Mouse (Mus musculus): ENCODE results near the gene Mthfd1l.

Mthfd1l gene

GRCm38 (mm10) chr10:4085363-4086141, 112.6 kb downstream of the Mthfd1l start:
- no peak for DNase-seq

DNA sequence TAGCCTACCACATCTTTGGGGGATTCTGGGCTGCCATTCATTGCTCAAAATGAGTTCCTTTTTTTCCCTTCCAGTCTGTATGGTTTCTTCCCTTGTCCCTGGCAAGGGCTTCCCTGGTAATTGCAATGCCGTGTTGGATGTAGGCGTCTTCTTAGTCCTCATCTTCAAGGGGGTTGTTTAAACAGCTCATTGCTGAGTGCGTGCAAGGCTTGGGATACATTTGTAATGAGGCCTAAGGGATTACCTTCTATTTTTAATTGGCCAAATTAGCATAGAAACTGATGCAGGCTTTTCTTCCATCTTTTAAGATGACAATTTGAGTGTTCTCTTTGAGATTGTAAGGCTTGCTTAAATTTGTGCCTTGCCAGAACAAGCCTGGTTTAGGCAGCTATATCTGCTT, 114.6 kb downstream of the Mthfd1l start:
- DNase-seq, result no peak

DNA sequence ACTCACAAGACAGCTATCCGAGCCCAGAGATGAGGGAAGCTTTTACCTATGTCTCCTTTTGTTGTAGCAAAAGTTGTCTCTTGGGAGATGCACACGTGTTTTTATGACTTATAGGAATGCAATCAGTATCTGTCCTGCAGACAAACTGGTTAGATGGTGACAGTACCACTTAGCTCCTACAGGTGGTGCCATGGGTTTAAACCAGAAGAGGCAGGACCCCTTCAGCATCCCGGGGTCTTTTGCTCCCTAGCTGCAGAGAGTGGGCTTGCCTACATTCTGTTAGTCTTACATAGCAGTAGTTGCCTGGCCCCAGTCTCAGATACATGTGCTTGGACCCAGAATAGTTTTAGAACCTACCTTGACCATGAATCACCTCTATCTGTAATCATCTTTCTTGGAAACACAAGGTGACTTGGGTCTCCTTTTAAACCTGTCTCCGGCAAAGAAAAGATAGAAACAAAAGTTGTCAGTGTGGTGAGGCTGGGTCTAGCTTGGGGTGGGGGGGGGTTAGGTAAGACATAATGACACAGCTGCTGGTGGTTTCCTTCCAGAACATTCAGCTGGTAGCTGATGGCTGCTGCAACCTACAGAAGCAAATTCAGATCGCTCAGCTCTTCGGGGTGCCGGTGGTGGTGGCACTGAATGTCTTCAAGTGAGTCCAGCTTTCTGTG, 116.0 kb downstream of the Mthfd1l start:
- DNase-seq, result peak in 1 of 2 experiments; percentile 30

DNA sequence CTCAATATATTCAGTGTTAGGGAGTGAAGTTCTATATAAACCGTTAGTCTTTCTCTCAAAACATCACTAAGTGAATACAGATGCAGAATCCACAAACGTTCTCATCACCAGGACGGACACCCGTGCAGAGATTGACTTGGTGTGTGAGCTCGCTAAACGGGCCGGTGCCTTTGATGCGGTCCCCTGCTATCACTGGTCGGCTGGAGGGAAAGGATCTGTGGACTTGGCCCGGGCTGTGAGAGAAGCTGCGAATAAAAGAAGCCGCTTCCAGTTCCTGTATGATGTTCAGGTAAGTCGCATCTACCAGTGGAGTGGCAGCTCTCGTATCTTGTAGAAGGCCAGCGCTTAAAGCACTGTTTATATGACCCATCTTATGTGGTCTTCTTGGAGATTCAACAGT, 117.0 kb downstream of the Mthfd1l start:
- no peak for DNase-seq

DNA sequence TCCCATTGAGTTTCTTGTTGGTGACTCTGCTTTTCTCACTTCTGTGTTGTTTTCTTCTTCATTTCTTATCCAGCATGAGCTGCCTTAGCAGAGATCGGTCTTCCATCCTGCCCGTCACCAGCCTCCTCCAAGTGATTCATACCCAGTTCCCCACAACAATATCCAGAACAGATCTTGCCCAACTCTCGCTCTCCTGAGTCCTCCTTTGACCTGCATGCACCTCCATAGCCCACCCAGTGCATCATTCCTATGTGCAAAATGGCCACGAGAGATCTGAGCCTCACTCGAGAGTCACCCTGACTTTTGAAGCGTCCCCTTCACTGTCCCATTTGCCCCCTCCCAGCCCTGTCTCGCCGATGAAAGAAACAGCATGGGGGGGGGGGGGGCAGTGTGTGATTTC, 120.1 kb downstream of the Mthfd1l start:
- DNase-seq, result no peak

DNA sequence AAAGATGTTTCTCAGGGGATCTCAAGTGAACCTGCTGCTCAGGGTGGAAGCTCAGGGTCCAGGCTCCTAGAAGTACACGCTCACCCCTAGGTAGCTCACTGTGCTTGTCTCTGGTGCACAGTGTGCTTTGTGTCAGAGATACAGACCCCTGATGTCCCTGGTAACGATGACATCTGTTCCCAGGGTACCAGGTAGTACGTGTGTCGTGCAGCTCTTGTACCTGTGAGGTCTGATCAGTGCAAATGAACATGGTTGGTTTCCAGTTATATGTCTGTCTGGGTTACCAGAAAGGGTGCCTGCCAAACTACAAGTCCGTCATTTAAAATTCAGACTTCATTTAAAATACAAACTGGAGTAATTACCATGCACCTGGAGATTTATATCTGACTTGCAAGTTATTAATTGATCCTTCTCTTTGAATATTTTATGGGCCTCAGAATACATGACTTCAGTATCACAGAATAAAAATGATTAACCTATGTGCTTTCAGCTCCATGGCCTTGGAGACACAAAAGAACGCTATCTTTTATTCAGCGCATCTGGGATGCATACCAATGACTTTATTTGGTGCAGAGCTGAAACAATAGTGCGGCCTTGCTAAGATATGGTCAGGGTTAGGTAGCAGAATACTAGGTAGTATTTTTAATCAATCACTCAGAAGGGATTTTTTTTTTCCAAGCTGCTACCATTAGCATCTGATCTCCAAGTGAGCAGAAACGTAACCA, 121.3 kb downstream of the Mthfd1l start:
- no peak for DNase-seq

DNA sequence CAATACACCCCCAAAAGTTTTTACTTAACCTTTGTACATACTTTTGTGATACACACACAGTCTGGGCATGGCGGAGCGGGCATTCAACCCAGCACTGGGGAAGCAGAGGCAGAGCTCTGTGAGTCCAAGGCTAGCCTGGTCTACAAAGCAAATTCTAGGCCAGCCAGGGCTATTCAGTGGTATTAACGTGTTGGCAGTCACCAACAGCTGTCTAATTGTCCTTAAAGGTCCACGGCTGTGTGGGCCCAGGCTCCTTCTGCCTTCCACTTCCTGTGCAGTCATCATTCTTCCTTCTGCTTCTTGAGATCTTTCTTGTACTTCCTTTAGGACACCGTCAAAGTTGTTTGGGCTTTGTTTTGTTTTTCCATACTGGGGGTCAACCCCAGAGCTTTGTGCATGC, 123.2 kb downstream of the Mthfd1l start:
- DNase-seq, result no peak

GRCm38 (mm10) chr10:4100007-4100406, 127.1 kb downstream of the Mthfd1l start:
- no peak for DNase-seq

DNA sequence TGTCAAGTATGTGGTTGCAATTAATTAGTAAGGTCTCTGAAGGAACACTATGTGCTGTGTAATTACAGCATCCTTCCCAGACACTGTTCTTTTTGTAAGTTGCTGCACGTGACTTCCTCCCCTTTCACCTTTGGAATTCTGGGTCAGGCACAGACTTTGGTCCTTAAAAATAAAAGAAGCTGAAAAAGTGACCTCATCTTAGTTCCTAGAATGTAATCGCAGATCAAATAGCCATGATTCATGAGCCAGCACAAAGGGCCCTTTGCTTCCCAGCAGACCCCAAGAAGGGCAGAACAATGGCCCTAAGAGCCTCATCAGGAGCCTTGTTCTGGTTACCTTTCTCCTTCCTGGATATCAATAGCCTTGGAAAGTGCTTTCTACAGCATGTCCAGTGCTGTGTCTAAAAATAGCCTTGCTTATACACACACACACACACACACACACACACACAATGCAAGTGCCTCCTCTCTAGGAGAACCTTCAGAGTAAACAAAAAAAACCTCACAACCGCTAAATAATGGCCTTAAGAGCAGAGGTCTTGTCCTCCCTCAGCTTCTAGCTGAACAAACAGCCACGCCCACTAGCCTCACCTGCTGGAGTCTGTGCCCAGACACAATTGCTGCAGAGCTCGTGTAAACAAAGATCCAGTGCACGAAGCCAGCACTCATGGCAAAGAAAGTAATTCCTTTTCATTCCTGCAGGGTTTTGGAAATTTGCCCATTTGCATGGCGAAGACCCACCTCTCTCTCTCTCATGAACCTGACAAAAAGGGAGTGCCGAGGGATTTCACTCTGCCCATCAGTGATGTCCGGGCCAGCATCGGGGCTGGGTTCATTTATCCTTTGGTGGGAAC, 133.0 kb downstream of the Mthfd1l start:
- DNase-seq, result peak; percentile 31 to 43

GRCm38 (mm10) chr10:4107661-4108338, 134.9 kb downstream of the Mthfd1l start:
- no peak for DNase-seq

GRCm38 (mm10) chr10:4108462-4108861, 135.5 kb downstream of the Mthfd1l start:
- DNase-seq, result no peak

DNA sequence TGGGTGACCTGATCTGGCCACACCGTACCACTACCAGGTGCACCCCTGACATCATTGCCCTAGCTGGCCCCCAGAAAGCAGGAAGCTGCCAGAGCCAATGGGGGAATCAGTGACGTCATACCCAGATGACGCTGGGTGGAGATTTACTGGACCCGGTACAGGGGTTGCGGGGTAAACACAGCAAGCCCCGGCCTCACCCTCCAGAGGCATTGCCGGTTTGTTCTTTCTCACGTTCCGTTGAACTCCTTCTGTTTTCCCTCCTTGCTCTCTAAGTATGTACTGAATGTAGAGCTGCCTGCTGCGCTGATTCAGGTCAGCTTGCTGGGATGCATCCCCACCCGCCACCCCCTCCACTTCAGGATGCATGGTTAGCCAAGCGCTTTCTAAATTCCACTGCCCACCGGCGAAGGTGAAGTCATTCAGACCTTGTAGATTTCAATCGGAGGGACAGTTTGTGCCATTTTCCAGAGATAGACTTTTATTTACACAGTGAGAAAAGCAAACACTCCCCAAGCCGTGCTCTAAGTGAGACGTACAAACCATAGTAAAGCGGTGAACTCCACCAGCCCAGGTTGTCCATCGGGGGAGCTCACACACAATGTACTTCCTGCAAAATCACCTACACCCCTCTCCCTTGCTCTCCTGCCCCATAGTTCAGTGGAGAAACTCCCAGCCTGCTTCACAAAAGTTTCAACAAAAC, 138.3 kb downstream of the Mthfd1l start:
- DNase-seq, result peak; percentile 19 to 20

DNA sequence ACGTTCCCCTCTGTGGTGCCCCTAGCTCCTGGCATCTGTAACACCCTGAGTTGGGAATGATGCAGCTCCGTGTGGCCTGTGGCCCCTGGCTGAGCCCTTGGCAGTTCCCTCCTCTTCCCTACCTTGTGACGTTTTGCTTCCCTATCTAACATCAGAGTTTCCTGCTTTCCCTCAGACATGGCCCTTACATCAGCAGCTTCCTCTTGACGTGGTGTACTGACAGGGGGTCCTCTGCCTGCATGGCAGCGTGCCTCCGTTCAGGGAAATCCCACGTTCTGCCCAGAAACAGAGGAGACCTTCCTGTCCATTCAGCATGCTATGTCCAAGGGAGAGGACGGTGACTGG, 138.8 kb downstream of the Mthfd1l start:
- no peak for DNase-seq

GRCm38 (mm10) chr10:4112611-4113327, 139.9 kb downstream of the Mthfd1l start:
- no peak for DNase-seq

GRCm38 (mm10) chr10:4113328-4113658, 140.4 kb downstream of the Mthfd1l start:
- DNase-seq, result peak; percentile 20 to 55

DNA sequence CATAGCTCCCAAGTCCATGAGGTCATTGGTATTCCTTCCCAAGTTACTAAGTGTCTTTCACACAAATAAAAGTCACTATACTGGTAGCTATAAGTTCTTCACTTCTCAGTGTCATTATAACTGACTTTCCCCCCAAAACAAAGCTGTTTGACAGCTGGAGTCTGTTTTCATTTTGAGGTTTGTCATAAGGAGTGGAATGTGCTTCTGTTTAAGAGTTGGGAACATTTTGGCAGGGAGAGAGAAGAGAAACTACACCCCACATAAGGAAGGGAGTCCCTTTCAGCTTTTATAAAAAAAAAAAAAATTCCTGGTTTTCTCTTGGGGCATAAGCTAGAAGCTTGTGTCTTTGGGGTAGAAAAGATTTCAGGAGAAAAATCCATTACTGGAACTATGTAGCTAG, 143.7 kb downstream of the Mthfd1l start:
- DNase-seq, result no peak

GRCm38 (mm10) chr10:4117091-4117490, 144.2 kb downstream of the Mthfd1l start:
- no peak for DNase-seq

DNA sequence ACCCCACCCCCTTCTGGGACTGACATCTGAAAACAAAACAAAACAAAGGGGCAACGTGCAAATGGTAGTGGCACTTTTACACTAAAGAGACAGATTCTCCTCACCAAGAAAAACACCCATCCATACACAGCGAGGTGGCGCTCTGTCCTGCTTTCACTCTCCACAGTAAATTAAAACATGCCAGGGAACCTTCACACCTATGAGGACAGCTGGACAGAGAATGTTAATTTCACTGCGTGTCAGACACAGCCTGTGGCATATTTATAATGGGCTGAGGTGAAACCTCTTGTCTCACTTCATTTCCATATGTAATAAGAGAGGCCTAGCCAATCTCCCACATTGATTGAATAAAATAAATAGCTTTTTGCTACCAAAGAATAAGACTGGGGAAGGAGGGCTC, 146.4 kb downstream of the Mthfd1l start:
- no peak for DNase-seq

DNA sequence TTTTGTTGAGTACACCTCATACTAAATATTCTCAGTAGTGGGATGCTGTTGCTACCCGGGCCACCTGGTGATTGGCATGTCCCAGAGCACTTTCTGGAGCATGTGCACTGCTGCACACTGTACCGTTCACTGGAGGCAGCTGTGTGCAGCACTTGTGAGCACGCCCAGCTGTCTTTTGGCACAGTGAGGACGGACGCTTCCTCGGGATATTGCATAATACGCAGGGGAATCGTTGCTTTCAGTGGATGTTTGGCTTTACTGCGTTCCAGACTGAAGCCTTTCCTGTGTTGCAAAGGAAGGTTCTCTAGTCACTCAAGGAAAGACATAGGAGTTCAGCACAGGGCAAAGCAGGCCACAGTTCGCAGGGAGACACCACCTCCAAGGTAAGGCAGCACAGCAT, 147.8 kb downstream of the Mthfd1l start:
- no peak for DNase-seq

GRCm38 (mm10) chr10:4121197-4121596, 148.3 kb downstream of the Mthfd1l start:
- no peak for DNase-seq
